Comparison of ENCODE assay signal across 9 mouse cellular contexts in genomic region chr9:106883085-106883484, GRCm38 (mm10). TPM values are rescaled to one million over a fixed set of nuclear protein-coding genes. Genes with fewer than 3 reads are reported as not detected.
A peak's percentile ranks its signal among the peaks of the same experiment; 100 is the strongest.
DNase-seq lines count a peak whose midpoint lies in the region; ATAC-seq lines count a peak whose summit lies in the region.
"Had no signal": no experiment of that assay in that cellular context is flagged by ENCODE, and none has a peak within 500 bp of the region (broad histone marks: within the 10 kb centered on the region; RNA-seq: fewer than 3 reads in every experiment).

No protein-coding gene starts in this region.

- H3K27ac ChIP-seq in kidney, embryonic 16.5 days (ENCODE audit: low read length): no peak overlapping the region
- H3K27ac ChIP-seq in embryonic facial prominence, embryonic 14.5 days (replicated peaks; ENCODE audit: low read depth, low read length): no peak overlapping the region
- no peak overlapping the region for H3K27ac ChIP-seq in hindbrain, embryonic 15.5 days (replicated peaks)
- no peak overlapping the region for H3K27ac ChIP-seq in midbrain, embryonic 13.5 days

- H3K9me3 ChIP-seq in kidney, embryonic 16.5 days (ENCODE audit: low read length): no peaks in the 10 kb centered on the region
- H3K9me3 ChIP-seq in embryonic facial prominence, embryonic 14.5 days (ENCODE audit: control insufficient read depth, low read length): no peaks in the 10 kb centered on the region
- H3K9me3 ChIP-seq in hindbrain, embryonic 15.5 days: no peaks in the 10 kb centered on the region
- H3K9me3 ChIP-seq in midbrain, embryonic 13.5 days: no peaks in the 10 kb centered on the region

- no peak for ATAC-seq in kidney, embryonic 16.5 days (ENCODE audit: low FRiP score, low TSS enrichment)
- ATAC-seq in embryonic facial prominence, embryonic 14.5 days (ENCODE audit: low read depth): no peak
- ATAC-seq in hindbrain, embryonic 15.5 days (ENCODE audit: low FRiP score, low read depth): no peak
- ATAC-seq in midbrain, embryonic 13.5 days: no peak

- peaks cover 33% of the 10 kb centered on the region for H3K36me3 ChIP-seq in kidney, embryonic 16.5 days (ENCODE audit: insufficient read depth, low read length)
- H3K36me3 ChIP-seq in embryonic facial prominence, embryonic 14.5 days (ENCODE audit: control insufficient read depth, insufficient read depth, low read length): peaks cover 68% of the 10 kb centered on the region
- H3K36me3 ChIP-seq in hindbrain, embryonic 15.5 days: peaks cover 46% of the 10 kb centered on the region
- peaks cover 64% of the 10 kb centered on the region for H3K36me3 ChIP-seq in midbrain, embryonic 13.5 days

- no peaks in the 10 kb centered on the region for H3K27me3 ChIP-seq in kidney, embryonic 16.5 days (ENCODE audit: insufficient read depth, low read length)
- no peaks in the 10 kb centered on the region for H3K27me3 ChIP-seq in embryonic facial prominence, embryonic 14.5 days (replicated peaks; ENCODE audit: control insufficient read depth, insufficient read depth, low read length)
- H3K27me3 ChIP-seq in hindbrain, embryonic 15.5 days: no peaks in the 10 kb centered on the region
- no peaks in the 10 kb centered on the region for H3K27me3 ChIP-seq in midbrain, embryonic 13.5 days

- DNase-seq in kidney, adult 11 months: no peak
- DNase-seq in embryonic facial prominence, embryonic 14.5 days (ENCODE audit: low spot score): no peak
- no peak for DNase-seq in left cerebral cortex, adult 9 months (ENCODE audit: low spot score in 2 of 2)
- DNase-seq in spleen, postnatal 10 days (ENCODE audit: low spot score in 2 of 2): no peak
- DNase-seq in thymus, postnatal 0 days (ENCODE audit: low spot score): no peak
- DNase-seq: adrenal gland, postnatal 36 days had no signal

- 75% methylated on average over 3 of the region's 3 CpGs for WGBS in kidney, embryonic 16.5 days
- 75% methylated on average over 3 of the region's 3 CpGs for WGBS in embryonic facial prominence, embryonic 14.5 days
- WGBS in hindbrain, embryonic 15.5 days: 74% methylated on average over 3 of the region's 3 CpGs
- 90% methylated on average over 3 of the region's 3 CpGs for WGBS in midbrain, embryonic 13.5 days

- H3K4me3 ChIP-seq in kidney, embryonic 16.5 days (ENCODE audit: low read length): no peak overlapping the region
- no peak overlapping the region for H3K4me3 ChIP-seq in embryonic facial prominence, embryonic 14.5 days (ENCODE audit: low read depth, low read length)
- H3K4me3 ChIP-seq in hindbrain, embryonic 15.5 days: peak overlapping the region; percentile 16
- H3K4me3 ChIP-seq in midbrain, embryonic 13.5 days (replicated peaks): peak overlapping the region; percentile 98

- peak overlapping the region; percentile 38 for H3K9ac ChIP-seq in kidney, embryonic 16.5 days (replicated peaks; ENCODE audit: low read length)
- peak overlapping the region; percentile 38; the same call in 1 of the 2 replicates for H3K9ac ChIP-seq in embryonic facial prominence, embryonic 14.5 days (ENCODE audit: low read depth, low read length)
- H3K9ac ChIP-seq in hindbrain, embryonic 15.5 days: peak overlapping the region; percentile 29; the same call in 1 of the 2 replicates
- peak overlapping the region; percentile 53; the same call in 1 of the 2 replicates for H3K9ac ChIP-seq in midbrain, embryonic 13.5 days (replicated peaks)

- peaks cover 37% of the 10 kb centered on the region for H3K4me1 ChIP-seq in kidney, embryonic 16.5 days (ENCODE audit: insufficient read depth, low read length)
- H3K4me1 ChIP-seq in embryonic facial prominence, embryonic 14.5 days (ENCODE audit: control insufficient read depth, insufficient read depth, low read length): peaks cover 28% of the 10 kb centered on the region
- H3K4me1 ChIP-seq in hindbrain, embryonic 15.5 days (replicated peaks): peaks cover 58% of the 10 kb centered on the region
- peaks cover 58% of the 10 kb centered on the region for H3K4me1 ChIP-seq in midbrain, embryonic 13.5 days (replicated peaks)

- H3K4me2 ChIP-seq in kidney, embryonic 16.5 days (replicated peaks; ENCODE audit: low read depth, low read length): 0 out of 2 replicates have a peak overlapping the region, but pooled peaks have one; percentile 36
- H3K4me2 ChIP-seq in embryonic facial prominence, embryonic 14.5 days (ENCODE audit: low read depth, low read length): peak overlapping the region; percentile 92
- H3K4me2 ChIP-seq in hindbrain, embryonic 15.5 days: peak overlapping the region; percentile 98
- H3K4me2 ChIP-seq in midbrain, embryonic 13.5 days (replicated peaks): peak overlapping the region; percentile 99

RNA-seq across cellular contexts. Expression of gene Rbm15b, which starts 4.1 kb away (rescaled TPM):
- 6.4 and 7.8 TPM in 2 replicates for polyA plus RNA-seq in kidney, embryonic 16.5 days (2015; fragmentation: Nextera tagmentation; extraction: Ambion mirVana)
- polyA plus RNA-seq in embryonic facial prominence, embryonic 14.5 days (2014; fragmentation: Nextera tagmentation; extraction: Ambion mirVana): 16.6 and 17.2 TPM in 2 replicates
- polyA plus RNA-seq in hindbrain, embryonic 15.5 days (2015; fragmentation: Nextera tagmentation; extraction: Ambion mirVana): 18.5 and 18.8 TPM in 2 replicates
- 15.9 and 18.9 TPM in 2 replicates for polyA plus RNA-seq in midbrain, embryonic 13.5 days (2015; fragmentation: Nextera tagmentation; extraction: Ambion mirVana)
- 8.9 and 10.0 TPM in 2 replicates for polyA plus RNA-seq in thymus, postnatal 0 days (2015; fragmentation: Nextera tagmentation; extraction: Ambion mirVana)

RNA-seq across cellular contexts. Expression of gene Manf, which starts 8.7 kb away (rescaled TPM):
- 290 and 327 TPM in 2 replicates for polyA plus RNA-seq in kidney, embryonic 16.5 days (2015; fragmentation: Nextera tagmentation; extraction: Ambion mirVana)
- 275 and 308 TPM in 2 replicates for polyA plus RNA-seq in embryonic facial prominence, embryonic 14.5 days (2014; fragmentation: Nextera tagmentation; extraction: Ambion mirVana)
- 180 and 185 TPM in 2 replicates for polyA plus RNA-seq in hindbrain, embryonic 15.5 days (2015; fragmentation: Nextera tagmentation; extraction: Ambion mirVana)
- polyA plus RNA-seq in midbrain, embryonic 13.5 days (2015; fragmentation: Nextera tagmentation; extraction: Ambion mirVana): 179 and 192 TPM in 2 replicates
- polyA plus RNA-seq in thymus, postnatal 0 days (2015; fragmentation: Nextera tagmentation; extraction: Ambion mirVana): 221 and 276 TPM in 2 replicates

Comparison
In these comparisons a context has a peak if more than half of its experiments do, and no peak if none do; other contexts are left out.
1. H3K4me2 ChIP-seq: peak in every context shown above with its lines; median percentile 99 in midbrain, embryonic 13.5 days; 98 in hindbrain, embryonic 15.5 days; 92 in embryonic facial prominence, embryonic 14.5 days; 36 in kidney, embryonic 16.5 days.
2. H3K4me3 ChIP-seq: peak in hindbrain, embryonic 15.5 days (single experiment) and midbrain, embryonic 13.5 days (single experiment); none in kidney, embryonic 16.5 days (single experiment) and embryonic facial prominence, embryonic 14.5 days (single experiment).
3. Peak in every context shown above with its lines, with median percentiles within 50 percentile points of each other: H3K9ac ChIP-seq.